Mouse (Mus musculus) stomach, postnatal 0 days (tissue): ENCODE data around the gene Olfr1509. TPM values are rescaled to one million over a fixed set of nuclear protein-coding genes. Genes with fewer than 3 reads are reported as not detected.

Experiments used
- ATAC-seq: fragments of 200-750 bp; cut with Nextera tagmentation; 2 replicates; pipeline ENCODE4 v1.8.0; 2017; ENCODE audit not compliant: low FRiP score, low TSS enrichment
- DNase-seq: peaks from one replicate; pipeline ENCODE4 v3.0.0-alpha.2; 2016; ENCODE audit warnings: low spot score
- H3K27ac ChIP-seq: fragments of 300-500 bp; sonication (generic); replicated peaks from 2 replicates; pipeline ENCODE4 v1.5.1; 2014; ENCODE audit warnings: mild to moderate bottlenecking, control low read depth
- H3K27me3 ChIP-seq: fragments of 300-500 bp; sonication (generic); 2 replicates; pipeline ENCODE4 v1.6.1; 2014; ENCODE audit warnings: low read length; ENCODE audit not compliant: control insufficient read depth, insufficient read depth
- H3K36me3 ChIP-seq: fragments of 300-500 bp; sonication (generic); 2 replicates; pipeline ENCODE4 v1.6.1; 2014; ENCODE audit warnings: low read length, mixed read lengths; ENCODE audit not compliant: control insufficient read depth, insufficient read depth
- H3K4me1 ChIP-seq: fragments of 300-500 bp; sonication (generic); replicated peaks from 2 replicates; pipeline ENCODE4 v1.6.1; 2014; ENCODE audit warnings: antibody characterized with exemption; ENCODE audit not compliant: control insufficient read depth, insufficient read depth
- H3K4me2 ChIP-seq: fragments of 300-500 bp; sonication (generic); replicated peaks from 2 replicates; pipeline ENCODE4 v1.6.1; 2014; ENCODE audit warnings: low read depth, mild to moderate bottlenecking, control low read depth, moderate library complexity
- H3K4me3 ChIP-seq: fragments of 300-500 bp; sonication (generic); 2 replicates; pipeline ENCODE4 v1.5.1; 2014; ENCODE audit warnings: low read depth, low read length, control low read depth
- H3K9ac ChIP-seq: fragments of 300-500 bp; sonication (generic); 2 replicates; pipeline ENCODE4 v1.6.1; 2014; ENCODE audit warnings: mild to moderate bottlenecking, low read length, control low read depth, mixed read lengths
- H3K9me3 ChIP-seq: fragments of 300-500 bp; sonication (generic); 2 replicates; pipeline ENCODE4 v1.6.1; 2016; ENCODE audit warnings: low read length; ENCODE audit not compliant: control insufficient read depth
- CTCF ChIP-seq: IDR thresholded peaks from 2 replicates; pipeline ENCODE4 v1.5.1; 2016; ENCODE audit warnings: antibody characterized with exemption, low read depth, mild to moderate bottlenecking, moderate library complexity
- EP300 ChIP-seq: optimal IDR thresholded peaks from 2 replicates; pipeline ENCODE3; 2016; ENCODE audit warnings: antibody characterized with exemption
- WGBS: fragments of 180-500 bp; shearing (Covaris S2); extraction: QIAGEN DNeasy Blood & Tissue Kit; methylation state at CpG from one replicate; pipeline ENCODE4 v1.1.7; 2014; 5-methylcytosine and 5-hydroxymethylcytosine counted together
- polyA plus RNA-seq: library from polyadenylated mRNA; unstranded; fragments of >200 nt; fragmentation: Nextera tagmentation; extraction: Ambion mirVana; gene quantifications from 2 replicates; pipeline ENCODE4 v1.2.1, GENCODE M21; 2015

Olfr1509 gene
- polyA plus RNA-seq, 1 experiment from 2014 or later = not detected

- ATAC-seq = no peak
Observed at GRCm38 (mm10) chr14:52461928-52462327, 19.1 kb downstream of the Olfr1509 start.

GRCm38 (mm10) chr14:52465738-52466137, 22.9 kb downstream of the Olfr1509 start:
- no peak overlapping the region for H3K4me2 ChIP-seq
- H3K36me3 ChIP-seq = no peaks in the 10 kb centered on the region
- H3K4me3 ChIP-seq = no peak overlapping the region
- H3K27me3 ChIP-seq = no peaks in the 10 kb centered on the region
- WGBS = 32% methylated on average over 1 of the region's 1 CpGs
- H3K27ac ChIP-seq = no peak overlapping the region
- no peak for DNase-seq
- no peak overlapping the region for H3K9ac ChIP-seq
- no peaks in the 10 kb centered on the region for H3K9me3 ChIP-seq
- no peak for ATAC-seq
- H3K4me1 ChIP-seq = no peaks in the 10 kb centered on the region
- TF ChIP-seq CTCF = no peak
- TF ChIP-seq EP300 = no peak

More at GRCm38 (mm10) chr14:52461928-52462327, 19.1 kb downstream of the Olfr1509 start:
- H3K27me3 ChIP-seq = no peaks in the 10 kb centered on the region
- no peak overlapping the region for H3K4me3 ChIP-seq
- H3K9ac ChIP-seq = no peak overlapping the region
- H3K4me2 ChIP-seq = no peak overlapping the region
- H3K36me3 ChIP-seq = no peaks in the 10 kb centered on the region
- no peak overlapping the region for H3K27ac ChIP-seq
- no peak for DNase-seq
- no peaks in the 10 kb centered on the region for H3K4me1 ChIP-seq
- no peaks in the 10 kb centered on the region for H3K9me3 ChIP-seq
- no peak for TF ChIP-seq CTCF
- TF ChIP-seq EP300 = no peak

DNA sequence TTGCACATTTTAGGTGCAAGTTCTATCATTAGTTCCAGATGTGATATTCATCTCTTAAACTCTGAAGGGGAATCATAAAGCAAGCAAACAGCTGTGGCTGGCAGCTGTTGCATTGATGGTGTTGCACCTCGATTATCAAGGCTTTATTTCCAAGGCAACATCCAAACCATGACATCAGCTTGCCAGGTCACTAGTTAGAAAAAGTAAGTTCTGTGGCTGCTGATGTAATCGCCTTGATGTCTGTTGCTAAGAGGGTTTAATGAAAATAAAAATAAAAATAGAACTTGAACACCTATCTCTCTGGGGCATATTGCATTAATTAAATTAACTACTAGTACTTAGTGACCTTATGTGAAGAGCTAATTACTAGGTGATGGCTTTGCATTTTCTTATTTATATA, 24.6 kb downstream of the Olfr1509 start, which contains the start of gene Olfr1508:
Gene Olfr1508, minus strand, starts transcription at position 101 of the 400 bp plus-strand sequence.
- Histone ChIP-seq H3K4me3 (no peak within 1 kb of the TSS), H3K27me3 (no peaks in the 10 kb centered on the region), H3K27ac (no peak within 1 kb of the TSS), H3K4me1 (no peaks in the 10 kb centered on the region), H3K9ac (no peak within 1 kb of the TSS), H3K4me2 (no peak within 1 kb of the TSS), H3K9me3 (no peaks in the 10 kb centered on the region), H3K36me3 (no peaks in the 10 kb centered on the region)
- WGBS = 58% methylated on average over 2 of the region's 2 CpGs
- TF ChIP-seq CTCF = no peak
- TF ChIP-seq EP300 = no peak
- DNase-seq (no peak), ATAC-seq (no peak)

GRCm38 (mm10) chr14:52495516-52495915, 52.7 kb downstream of the Olfr1509 start, which contains the start of gene Olfr1507:
Gene Olfr1507 (minus strand): TSS chr14:52495749.
- Histone ChIP-seq H3K9ac (no peak within 1 kb of the TSS), H3K27me3 (no peaks in the 10 kb centered on the region), H3K4me2 (no peak within 1 kb of the TSS), H3K4me3 (no peak within 1 kb of the TSS), H3K4me1 (no peaks in the 10 kb centered on the region), H3K36me3 (no peaks in the 10 kb centered on the region), H3K27ac (no peak within 1 kb of the TSS), H3K9me3 (no peaks in the 10 kb centered on the region)
- no peak for DNase-seq
- no peak for ATAC-seq
- no peak for TF ChIP-seq EP300
- no peak for TF ChIP-seq CTCF
- 65% methylated on average over 4 of the region's 4 CpGs for WGBS

Other genes with a start within 250 kb of the Olfr1509 start
- 15.2 and 20.0 TPM in 2 replicates for gene Supt16, start 245.6 kb upstream of the Olfr1509 start, polyA plus RNA-seq
- 12.6 and 14.2 TPM in 2 replicates for gene Chd8, start 185.2 kb upstream of the Olfr1509 start, polyA plus RNA-seq
- gene Tox4, start 163.8 kb upstream of the Olfr1509 start, polyA plus RNA-seq = 21.5 and 22.9 TPM in 2 replicates
- gene Rab2b, start 163.4 kb upstream of the Olfr1509 start, polyA plus RNA-seq = 6.9 and 7.3 TPM in 2 replicates
- 13.7 and 15.9 TPM in 2 replicates for gene Mettl3, start 137.9 kb upstream of the Olfr1509 start, polyA plus RNA-seq
- 1.9 and 2.1 TPM in 2 replicates for gene Sall2, start 114.2 kb upstream of the Olfr1509 start, polyA plus RNA-seq
- not detected in 2 replicates for gene Olfr1513, start 86.6 kb upstream of the Olfr1509 start, polyA plus RNA-seq
- gene Olfr1512, start 63.8 kb upstream of the Olfr1509 start, polyA plus RNA-seq = not detected in 2 replicates
- gene Olfr1511, start 45.6 kb upstream of the Olfr1509 start, polyA plus RNA-seq = 0.13 TPM in 1 of 2 replicates, not detected in the other
- gene Olfr1510, start 28.6 kb upstream of the Olfr1509 start, polyA plus RNA-seq = 0.21 and 0.35 TPM in 2 replicates
- gene Olfr1508, start 24.5 kb downstream of the Olfr1509 start, polyA plus RNA-seq = not detected in 2 replicates
- not detected in 2 replicates for gene Olfr1507, start 52.8 kb downstream of the Olfr1509 start, polyA plus RNA-seq